ENCODE assay signal across 8 mouse cellular contexts in the genomic region with DNA sequence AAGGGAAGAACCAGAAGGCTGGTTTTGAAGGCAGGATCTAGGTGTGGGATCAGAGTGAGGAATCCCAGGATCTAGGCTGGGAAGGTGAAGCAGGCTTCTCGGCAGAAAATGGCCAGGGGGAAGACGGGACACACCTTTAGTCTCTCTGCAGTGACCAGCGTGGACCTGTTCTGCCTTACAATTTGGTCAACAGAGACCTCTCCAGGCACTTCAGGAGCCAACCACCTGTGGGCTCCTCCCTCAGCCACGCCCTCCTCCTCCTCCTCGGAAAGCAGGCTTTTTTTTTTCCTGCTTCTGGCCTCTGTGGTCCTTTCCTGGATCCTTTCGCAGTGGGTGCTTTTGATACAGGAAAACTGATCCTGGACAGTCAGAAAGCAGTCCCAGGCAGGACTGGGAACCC. TPM values are rescaled to one million over a fixed set of nuclear protein-coding genes. Genes with fewer than 3 reads are reported as not detected.
DNase-seq lines count a peak whose midpoint lies in the region; ATAC-seq lines count a peak whose summit lies in the region.

Gene Prss8 (minus strand): TSS at position 182 of the 400 bp plus-strand sequence.

- H3K4me1 ChIP-seq in forebrain, embryonic 11.5 days (replicated peaks; ENCODE audit: control insufficient read depth, insufficient read depth, low read length), result peaks cover 12% of the 10 kb centered on the region; the same call in 1 of the 2 replicates
- H3K4me1 ChIP-seq in forebrain, embryonic 14.5 days (ENCODE audit: control insufficient read depth, insufficient read depth, low read length), result 0 out of 2 replicates have a peak, but pooled peaks cover 3% of the 10 kb centered on the region

- WGBS in forebrain, embryonic 11.5 days, result 6% methylated on average over 6 of the region's 6 CpGs
- 15% methylated on average over 6 of the region's 6 CpGs for WGBS in forebrain, embryonic 14.5 days

- no peaks in the 10 kb centered on the region; the same call in 1 of the 2 replicates for H3K36me3 ChIP-seq in forebrain, embryonic 11.5 days (ENCODE audit: control insufficient read depth, insufficient read depth, low read length)
- peaks cover 17% of the 10 kb centered on the region for H3K36me3 ChIP-seq in forebrain, embryonic 14.5 days (ENCODE audit: control insufficient read depth, insufficient read depth, low read length)

- H3K9me3 ChIP-seq in forebrain, embryonic 11.5 days (ENCODE audit: control insufficient read depth, low read length), result no peaks in the 10 kb centered on the region
- H3K9me3 ChIP-seq in forebrain, embryonic 14.5 days (replicated peaks; ENCODE audit: control insufficient read depth, low read length), result no peaks in the 10 kb centered on the region

- ATAC-seq in forebrain, embryonic 11.5 days (replicated peaks; ENCODE audit: low FRiP score), result no peak
- ATAC-seq in forebrain, embryonic 14.5 days, result no peak

- H3K9ac ChIP-seq in forebrain, embryonic 11.5 days (ENCODE audit: low read length), result peak within 1 kb of the TSS; percentile 18; the same call in 1 of the 2 replicates
- no peak within 1 kb of the TSS for H3K9ac ChIP-seq in forebrain, embryonic 14.5 days (ENCODE audit: low read length)

- peaks cover 5% of the 10 kb centered on the region for H3K27me3 ChIP-seq in forebrain, embryonic 11.5 days (ENCODE audit: control insufficient read depth, insufficient read depth, low read length)
- H3K27me3 ChIP-seq in forebrain, embryonic 14.5 days (replicated peaks; ENCODE audit: control insufficient read depth, insufficient read depth, low read length), result no peaks in the 10 kb centered on the region; the same call in 1 of the 2 replicates

- no peak within 1 kb of the TSS for H3K27ac ChIP-seq in forebrain, embryonic 11.5 days (ENCODE audit: low read depth, low read length)
- no peak within 1 kb of the TSS for H3K27ac ChIP-seq in forebrain, embryonic 14.5 days (ENCODE audit: low read depth, low read length)

- H3K4me3 ChIP-seq in forebrain, embryonic 11.5 days (ENCODE audit: low read depth, low read length), result no peak within 1 kb of the TSS
- H3K4me3 ChIP-seq in forebrain, embryonic 14.5 days (ENCODE audit: low read depth, low read length), result no peak within 1 kb of the TSS

- DNase-seq in forebrain, embryonic 11.5 days (ENCODE audit: low spot score), result peak; percentile 50
- no peak for DNase-seq in forebrain, embryonic 14.5 days (ENCODE audit: low spot score)
- DNase-seq in R1 (ENCODE audit: low read depth, low spot score), result peak; percentile 47
- peak; percentile 96 for DNase-seq in kidney, adult 9 months
- peak; percentile 90 to 93 for DNase-seq in lung, adult 18-20 months
- no peak for DNase-seq in c-Kit-positive CD71-positive TER-119-positive erythroid progenitor cells, embryonic 14.5 days (ENCODE audit: low spot score)
- no peak for DNase-seq in adrenal gland, adult 2 months
- no peak for DNase-seq in right cerebral cortex, adult 2 months (ENCODE audit: low spot score in 2 of 2)

- peak within 1 kb of the TSS; percentile 24; the same call in 1 of the 2 replicates for H3K4me2 ChIP-seq in forebrain, embryonic 11.5 days (ENCODE audit: low read depth, low read length, severe bottlenecking)
- H3K4me2 ChIP-seq in forebrain, embryonic 14.5 days (ENCODE audit: low read length), result no peak within 1 kb of the TSS

RNA-seq across cellular contexts. Expression of gene Prss8, which starts in this region (rescaled TPM):
- 1.8 and 3.1 TPM in 2 replicates for polyA plus RNA-seq in forebrain, embryonic 11.5 days (2014; fragmentation: Nextera tagmentation; extraction: Ambion mirVana)
- polyA plus RNA-seq in forebrain, embryonic 14.5 days (2014; fragmentation: Nextera tagmentation; extraction: Ambion mirVana), result 0.17 TPM in 1 of 2 replicates, not detected in the other
- total RNA-seq in adrenal gland, adult 2 months (2021), result under 1 TPM in 1 of 2 experiments, not detected in 1; 0.24 TPM
- 0.07 and 0.38 TPM in 2 replicates for polyA plus RNA-seq in adrenal gland, adult 2 months (2012; rRNA removed)

Comparison
In these comparisons a context has a peak if more than half of its experiments do, and no peak if none do; other contexts are left out.
1. DNase-seq: peak in forebrain, embryonic 11.5 days (single experiment), R1 (single experiment), kidney, adult 9 months (single experiment) and lung, adult 18-20 months (2 of 2); none in forebrain, embryonic 14.5 days (single experiment), c-Kit-positive CD71-positive TER-119-positive erythroid progenitor cells, embryonic 14.5 days (single experiment), adrenal gland, adult 2 months (single experiment) and right cerebral cortex, adult 2 months (0 of 2).